Mouse (Mus musculus) T-helper 2 cell (primary cell): ENCODE measurements at regions not wholly inside any gene's neighbourhood (a gene's known extent, or its start where the extent isn't known, plus 50 kb on each side); places are given as distances from the start of the nearest gene placed in this dataset.

Experiments
- in situ Hi-C: fragments of 300-600 bp; cut with MboI, MseI; formaldehyde crosslinking; loops from one replicate; pipeline ENCODE4 v1.15.1; 2025; ENCODE audit warnings: high pct_unique_total_duplicates

DNA sequence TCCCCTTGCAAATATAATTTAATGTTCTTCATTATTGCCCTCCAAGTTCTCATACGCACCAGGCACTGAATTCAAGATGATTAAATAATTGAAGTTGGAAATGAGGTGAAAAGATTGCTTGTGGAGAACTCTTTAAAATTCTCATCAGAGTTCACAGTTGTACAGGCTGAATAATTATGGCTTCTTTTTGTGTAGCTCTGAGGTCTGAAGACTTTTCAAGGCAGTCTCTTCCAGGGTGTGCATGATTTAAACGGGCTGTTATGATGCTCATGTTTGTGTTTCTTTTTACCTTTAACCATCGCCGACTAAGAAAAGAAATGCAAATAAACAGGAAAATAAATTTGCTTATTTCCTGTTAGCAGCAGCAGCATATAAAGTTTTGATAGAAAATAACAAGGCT is 185.3 kb downstream of the Plk2 start:
- in situ Hi-C loops = no loop called here

DNA sequence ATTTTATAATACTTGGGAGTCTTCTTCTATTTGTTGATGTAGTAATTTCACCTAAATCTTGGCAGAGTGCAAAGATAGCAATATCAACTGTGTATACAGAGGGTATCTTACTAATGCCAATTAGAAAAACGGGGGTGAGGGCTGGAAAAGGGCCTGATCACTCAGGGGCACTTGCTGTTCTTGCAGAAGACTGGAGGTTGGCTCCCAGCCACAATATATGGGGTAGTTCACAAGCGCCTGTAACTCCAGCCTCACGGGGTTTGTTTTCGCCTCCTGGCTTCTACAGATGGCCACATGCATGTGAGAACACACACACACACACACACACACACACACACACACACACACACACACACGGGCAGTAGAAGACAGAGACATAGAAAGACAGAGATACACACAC is 185.7 kb downstream of the Plk2 start:
- in situ Hi-C loops = no loop called here

GRCm38 (mm10) chr13:110584765-110585164 is 189.9 kb downstream of the Plk2 start:
- in situ Hi-C loops = no loop called here

DNA sequence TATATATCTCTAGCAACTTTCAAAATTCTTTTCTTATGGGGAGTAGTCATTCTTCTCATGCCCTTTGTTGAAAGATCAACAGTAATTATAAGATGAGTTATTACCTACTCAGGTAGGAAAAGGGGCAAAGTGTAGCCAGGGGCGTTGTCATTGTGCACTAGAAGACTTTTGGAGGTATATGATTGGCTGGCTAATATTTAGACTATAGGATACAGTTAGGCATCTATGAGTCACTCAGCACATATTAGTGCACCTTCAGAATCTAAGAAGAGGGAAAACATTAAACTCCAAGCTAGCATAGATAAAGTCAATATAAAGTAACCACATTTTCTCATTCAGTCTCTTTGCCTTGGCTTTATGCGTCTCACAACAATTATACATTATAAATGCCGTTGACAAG is 199.8 kb downstream of the Plk2 start:
- in situ Hi-C loops = no loop called here

GRCm38 (mm10) chr13:110599666-110600065 is 204.8 kb downstream of the Plk2 start:
- in situ Hi-C loops = no loop called here

DNA sequence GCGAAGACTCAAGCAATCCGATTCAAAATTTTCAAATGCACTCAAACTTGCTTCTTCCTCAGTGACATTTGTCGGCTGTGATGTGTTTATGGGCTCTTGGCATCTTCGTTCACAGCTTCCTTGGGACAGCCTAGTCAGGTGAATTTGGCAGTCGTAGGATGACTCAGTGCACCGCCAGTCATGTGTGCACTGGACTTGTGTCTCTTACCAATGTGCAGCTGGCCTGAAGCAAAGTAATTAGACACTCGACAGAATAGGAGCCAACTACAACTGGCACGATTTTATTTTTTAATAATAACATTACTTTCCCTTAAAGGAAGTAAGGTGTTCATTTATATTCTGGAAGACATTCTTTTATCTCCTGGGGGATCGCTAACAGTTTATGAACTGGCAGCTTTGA is 205.5 kb downstream of the Plk2 start:
- in situ Hi-C loops = no loop called here

DNA sequence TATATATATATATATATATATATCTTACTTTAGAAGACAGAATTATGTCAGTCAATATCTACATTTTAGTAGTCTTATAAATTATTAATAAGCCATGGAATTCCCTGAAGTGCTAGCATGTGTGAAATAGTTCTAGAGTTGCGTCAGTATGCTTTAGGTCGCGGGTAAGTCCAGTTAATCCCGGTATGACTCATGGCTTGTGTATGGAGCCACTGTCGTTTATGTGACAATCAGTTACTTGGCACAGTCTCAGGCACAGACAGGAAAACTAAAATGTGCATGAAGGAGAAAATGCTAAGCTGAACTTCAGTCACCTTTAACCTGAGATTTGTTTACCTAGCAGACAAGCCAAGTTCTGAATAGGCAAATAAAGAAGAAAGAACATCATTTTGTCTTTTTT is 206.5 kb downstream of the Plk2 start:
- in situ Hi-C loops = no loop called here

- in situ Hi-C loops = no loop called here
Measured at GRCm38 (mm10) chr13:110601840-110602239, 207.0 kb downstream of the Plk2 start.

GRCm38 (mm10) chr13:110602894-110603293 is 208.0 kb downstream of the Plk2 start:
- in situ Hi-C loops = no loop called here

- in situ Hi-C loops = no loop called here
Measured at GRCm38 (mm10) chr13:110619010-110619409, 224.2 kb downstream of the Plk2 start.

DNA sequence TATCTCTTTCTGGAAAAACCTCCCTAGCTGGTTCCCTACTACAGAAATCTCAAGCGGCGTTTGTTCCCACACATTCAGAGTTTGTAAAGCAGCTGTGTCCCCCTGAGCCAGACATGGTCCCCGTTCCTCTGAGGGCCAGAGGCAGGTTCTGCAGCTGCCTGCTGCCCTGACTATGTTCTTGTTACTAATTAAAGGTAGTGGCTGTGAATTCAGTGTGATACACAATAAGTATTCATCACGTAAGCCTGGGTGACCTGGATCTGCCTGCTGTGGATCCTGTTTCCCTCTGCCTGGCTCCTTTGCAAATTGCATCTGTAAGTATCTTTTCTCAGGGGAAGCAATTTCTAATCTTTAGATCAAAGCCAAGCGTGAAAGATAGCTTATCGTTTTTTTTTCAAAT is 232.3 kb downstream of the Plk2 start:
- in situ Hi-C loops = no loop called here

DNA sequence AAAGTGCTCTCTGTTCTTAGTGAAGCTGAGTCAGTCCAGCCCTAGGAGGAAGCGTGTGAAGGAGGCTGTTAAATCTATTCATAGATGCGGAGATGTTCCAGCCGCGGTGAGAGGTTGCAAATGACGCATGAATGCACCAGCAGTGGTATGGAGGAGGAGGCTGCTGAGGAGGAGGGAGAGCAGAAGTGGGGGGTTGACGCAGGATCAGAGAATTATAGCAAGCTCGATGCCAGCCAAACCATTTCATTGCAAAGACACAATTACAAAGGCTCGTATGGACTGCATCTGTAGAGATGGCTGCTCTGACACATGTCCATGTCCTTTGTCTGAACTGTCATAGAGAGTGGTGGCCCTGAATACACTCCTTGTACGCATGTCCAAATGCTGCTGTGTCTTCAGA is 232.9 kb downstream of the Plk2 start:
- in situ Hi-C loops = no loop called here

DNA sequence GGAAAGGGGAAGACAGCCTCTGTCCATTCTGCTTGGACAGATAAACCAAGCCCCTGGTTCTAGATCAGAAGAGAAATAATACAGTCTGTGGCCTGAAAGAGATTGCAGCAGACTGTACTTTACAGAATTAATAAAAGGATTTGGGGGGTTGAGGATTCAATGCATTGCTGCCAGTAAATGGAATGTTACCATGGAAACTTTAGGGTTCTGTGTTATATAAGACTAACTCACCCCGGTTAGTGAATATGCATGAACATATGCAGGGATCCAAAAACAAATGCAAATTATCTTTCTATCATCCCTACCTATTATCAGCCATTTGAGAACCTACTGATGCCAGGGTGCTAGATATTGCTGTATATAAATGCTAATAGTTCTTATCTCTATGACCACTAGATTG is 233.4 kb downstream of the Plk2 start:
- in situ Hi-C loops = no loop called here

DNA sequence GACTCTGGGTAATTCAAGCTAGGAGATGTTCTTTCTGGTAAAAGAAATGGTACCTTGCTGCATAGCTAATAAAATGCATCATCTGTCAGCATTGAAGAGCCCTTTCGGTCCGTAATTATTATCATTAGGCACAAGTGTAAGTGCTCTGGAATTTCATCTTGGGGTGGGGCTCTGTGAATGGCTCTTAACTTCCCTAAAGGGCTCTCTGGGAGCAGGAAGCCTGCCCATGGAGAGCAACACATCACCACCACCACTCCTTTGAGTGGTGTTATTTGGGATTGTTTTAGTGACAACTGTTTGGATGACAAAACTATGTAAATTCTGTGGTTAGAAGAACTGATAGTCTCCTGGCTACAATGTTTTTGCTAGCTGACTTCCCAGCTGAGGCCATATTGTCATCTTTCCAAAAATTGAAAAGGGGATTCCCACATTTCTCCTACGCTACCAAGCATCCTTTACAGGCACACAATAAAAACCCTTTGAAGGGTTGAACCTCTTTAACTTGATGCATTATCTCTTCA is 238.5 kb downstream of the Plk2 start:
- in situ Hi-C loops = no loop called here

GRCm38 (mm10) chr13:110633899-110634298 is 239.1 kb downstream of the Plk2 start:
- in situ Hi-C loops = no loop called here

DNA sequence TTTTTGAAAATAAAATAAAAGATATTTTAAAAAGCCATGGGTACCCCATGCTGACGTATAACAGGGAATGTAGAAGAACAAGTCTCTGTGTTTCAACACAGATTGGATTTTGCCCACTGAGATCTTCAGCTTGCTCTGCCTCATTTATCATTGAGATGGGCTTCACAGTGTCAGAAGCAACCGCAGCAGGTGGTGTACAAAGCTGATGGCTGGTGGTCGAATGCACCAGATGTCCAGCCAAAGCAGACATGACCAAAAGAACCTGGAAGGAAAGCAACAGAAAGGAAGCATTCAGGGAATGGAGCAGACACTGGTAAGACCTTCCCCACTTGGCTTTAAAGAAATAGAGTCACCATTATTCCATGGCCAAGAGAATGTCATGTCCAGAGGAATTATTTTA is 247.9 kb downstream of the Plk2 start:
- in situ Hi-C loops = no loop called here

DNA sequence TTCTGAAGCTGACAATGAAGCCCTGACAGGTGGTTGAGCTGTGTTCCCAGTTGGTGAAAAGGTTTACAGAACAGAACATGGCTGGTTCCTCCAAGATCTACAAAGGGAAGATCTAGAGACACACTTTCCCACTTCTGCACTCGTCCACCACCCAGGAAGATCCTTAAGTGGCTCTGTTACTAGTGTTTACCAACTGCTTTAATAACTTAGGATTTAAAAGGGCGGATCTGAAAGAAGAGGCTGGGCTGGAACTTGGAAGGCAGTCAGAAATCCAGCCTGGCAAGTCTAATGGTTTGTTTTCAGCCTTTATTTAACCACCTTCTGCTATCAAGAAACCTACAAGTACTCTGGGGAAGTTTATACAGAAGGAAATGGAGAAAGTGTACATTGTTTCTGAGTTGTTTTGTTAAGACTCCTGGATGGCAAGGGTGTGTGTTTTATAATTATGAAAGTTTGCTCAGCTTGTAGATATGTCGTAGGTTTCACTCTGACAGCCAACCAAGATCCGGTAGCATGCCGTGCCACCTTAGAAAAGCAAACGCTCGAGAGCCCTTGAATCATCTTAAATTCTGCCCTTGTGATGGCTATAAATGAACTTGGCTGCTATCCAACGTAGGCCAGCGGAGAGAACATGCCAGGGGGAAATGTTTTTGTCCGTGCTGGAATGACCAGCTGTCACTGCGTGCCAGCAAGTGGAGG is 248.5 kb downstream of the Plk2 start:
- in situ Hi-C loops = no loop called here

- in situ Hi-C loops = no loop called here
Measured at GRCm38 (mm10) chr13:110643897-110644213, 249.0 kb downstream of the Plk2 start.

DNA sequence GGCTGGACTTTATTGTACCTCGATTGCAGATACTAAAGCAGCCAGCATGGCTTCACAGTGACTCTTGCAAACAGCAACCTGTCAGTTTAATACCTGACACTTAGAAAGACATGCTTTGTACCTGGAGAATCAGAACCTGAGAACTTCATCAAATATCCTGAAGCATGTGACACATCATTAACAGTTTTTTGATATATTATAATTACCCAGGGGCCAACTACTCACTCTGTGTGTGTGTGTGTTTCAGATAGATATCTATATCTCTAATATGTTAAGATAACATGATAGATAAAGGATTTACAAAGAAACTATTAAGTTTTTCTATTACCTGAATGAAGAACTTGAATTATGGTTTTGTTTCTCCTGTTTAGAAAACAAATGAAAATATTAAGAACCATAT is 254.5 kb downstream of the Plk2 start:
- in situ Hi-C loops = no loop called here

DNA sequence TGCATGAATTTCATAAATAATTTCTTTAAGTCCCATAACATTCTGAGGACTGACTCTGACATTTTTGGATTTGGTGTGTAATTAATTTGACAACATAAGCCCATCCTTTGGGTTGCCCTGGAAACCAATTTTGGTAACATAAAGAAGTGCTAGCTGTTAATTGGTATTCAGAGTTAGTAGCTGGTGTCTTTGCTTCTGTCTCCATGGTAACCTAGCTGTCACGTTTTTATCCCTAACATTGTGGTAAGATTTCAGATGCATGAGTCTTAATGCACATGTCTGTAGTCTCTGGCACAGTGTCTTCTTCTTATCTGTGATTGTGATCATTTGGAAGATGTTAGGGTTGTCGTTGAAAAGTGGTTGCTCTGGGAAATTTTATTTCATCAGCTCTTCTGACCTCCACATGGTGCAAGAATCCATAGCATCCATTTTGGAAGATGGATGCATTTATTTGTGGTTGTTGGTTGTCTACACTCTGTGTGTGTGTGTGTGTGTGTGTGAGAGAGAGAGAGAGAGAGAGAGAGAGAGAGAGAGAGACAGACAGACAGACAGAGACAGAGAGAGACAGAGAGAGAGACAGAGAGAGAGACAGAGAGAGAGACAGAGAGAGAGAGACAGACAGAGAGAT is 255.1 kb downstream of the Plk2 start:
- in situ Hi-C loops = no loop called here

DNA sequence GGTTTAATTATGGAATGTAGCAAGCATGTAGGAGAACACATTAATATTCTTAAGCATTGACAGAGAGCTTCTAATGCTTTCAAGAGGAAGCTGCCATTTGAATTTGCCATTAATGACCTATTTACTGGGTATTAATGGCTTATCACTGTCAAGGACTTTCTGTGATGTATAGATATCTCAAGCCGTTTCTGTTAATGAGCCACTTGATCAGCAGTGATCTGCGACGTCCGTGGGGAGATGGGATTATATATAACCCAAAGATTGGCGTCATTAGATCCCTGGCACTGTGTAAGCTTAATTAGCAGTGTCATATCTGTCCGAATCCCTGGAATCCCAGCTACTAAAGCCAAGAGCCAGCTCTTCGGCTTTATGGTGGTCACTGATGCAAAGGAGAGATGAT is 257.4 kb downstream of the Plk2 start:
- in situ Hi-C loops = no loop called here

GRCm38 (mm10) chr13:110665073-110665800 is 270.4 kb downstream of the Plk2 start:
- in situ Hi-C loops = no loop called here
